Mouse (Mus musculus) lung, postnatal 36 days (tissue): ENCODE measurements around the gene Stk10.

Experiments used
- DNase-seq: peaks from one replicate; pipeline ENCODE4 v3.0.0; 2022; ENCODE audit warnings: mixed read lengths

The Stk10 gene

GRCm38 (mm10) chr11:32527006-32527405 is 6.1 kb upstream of the Stk10 start:
- no peak for DNase-seq

DNA sequence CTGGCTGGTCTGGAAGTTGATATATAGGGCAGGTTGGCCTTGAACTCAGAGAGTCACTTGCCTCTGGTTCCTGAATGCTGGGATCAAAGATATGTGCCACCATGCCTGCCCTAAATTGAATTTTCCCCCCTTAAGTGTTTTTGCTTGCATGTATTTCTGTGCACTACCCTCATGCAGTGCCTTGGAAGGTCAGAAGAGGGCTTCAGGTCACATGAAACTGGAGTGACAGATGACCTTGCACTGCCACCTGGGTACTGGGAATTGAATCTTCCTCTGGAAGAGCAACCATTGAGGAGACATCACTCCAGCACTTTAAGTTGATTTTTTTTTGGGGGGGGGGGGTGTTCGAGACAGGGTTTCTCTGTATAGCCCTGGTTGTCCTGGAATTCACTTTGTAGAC is 3.0 kb upstream of the Stk10 start:
- DNase-seq, result peak; percentile 57

DNA sequence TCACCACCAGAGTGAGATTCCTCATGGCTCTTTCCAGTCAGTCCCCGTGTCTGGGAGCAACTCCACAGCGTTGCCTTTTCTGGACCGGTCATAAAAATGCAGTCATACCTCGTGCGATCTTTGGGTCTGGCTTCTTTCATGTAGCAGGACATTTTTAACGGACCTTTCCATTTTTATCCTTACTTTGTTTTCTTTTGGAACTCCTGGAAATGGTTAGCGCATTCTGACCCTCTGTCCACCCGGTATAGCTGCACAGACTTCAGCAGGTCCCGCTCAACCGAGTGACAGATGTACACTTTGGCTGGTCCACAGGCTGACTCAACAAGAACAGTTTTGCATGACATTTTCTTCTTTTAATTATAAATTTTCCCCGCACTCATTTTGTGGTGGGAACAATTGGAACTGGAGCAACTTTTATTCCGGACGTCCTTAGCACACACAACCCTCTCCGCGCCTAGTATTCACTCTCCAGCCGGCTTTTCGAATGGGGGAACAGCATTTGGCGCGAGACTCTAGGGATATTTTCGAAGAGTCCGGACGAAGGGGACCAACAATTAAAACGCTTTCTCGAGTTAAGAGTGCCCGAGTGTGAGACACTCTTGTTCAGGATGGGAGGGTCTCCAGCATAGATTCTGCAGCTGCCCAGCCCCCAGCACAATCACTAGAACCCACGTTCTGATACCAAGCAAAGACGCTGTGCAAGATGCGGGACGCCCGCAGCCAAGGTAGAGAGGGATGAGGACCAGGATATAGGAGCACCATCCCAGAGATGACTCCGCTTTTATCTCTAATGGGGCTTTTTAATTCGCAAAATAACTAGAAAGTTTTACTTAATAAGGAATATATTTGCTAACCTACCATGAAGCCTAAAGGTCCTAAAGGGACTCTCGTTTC is 987 bp upstream of the Stk10 start, which contains the start of gene Efcab9:
Efcab9 (minus strand) TSS at position 211 of the 894 bp plus-strand sequence.
- no peak for DNase-seq

GRCm38 (mm10) chr11:32533482-32534261 is 567 bp downstream of the Stk10 start:
- peak; percentile 81 for DNase-seq

GRCm38 (mm10) chr11:32534453-32535075 is 1.5 kb downstream of the Stk10 start:
- no peak for DNase-seq

DNA sequence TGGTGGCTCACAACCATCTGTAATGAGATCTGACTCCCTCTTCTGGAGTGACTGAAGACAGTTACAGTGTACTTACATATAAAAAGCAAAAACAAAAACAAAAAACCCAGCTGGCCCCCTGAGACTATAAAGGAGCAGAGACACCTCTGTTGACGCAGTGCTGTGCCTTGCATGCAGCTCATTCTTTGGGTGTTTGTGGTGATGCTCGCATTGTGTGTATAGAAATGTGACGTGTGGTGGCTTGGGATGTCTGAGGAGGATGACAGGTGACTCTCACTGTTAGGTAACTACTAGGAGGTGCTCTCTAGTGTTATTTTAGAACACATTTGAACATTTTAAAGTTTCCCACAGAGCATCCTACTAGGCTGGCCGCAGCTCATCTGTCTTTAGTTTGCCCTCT is 2.5 kb downstream of the Stk10 start:
- no peak for DNase-seq

DNA sequence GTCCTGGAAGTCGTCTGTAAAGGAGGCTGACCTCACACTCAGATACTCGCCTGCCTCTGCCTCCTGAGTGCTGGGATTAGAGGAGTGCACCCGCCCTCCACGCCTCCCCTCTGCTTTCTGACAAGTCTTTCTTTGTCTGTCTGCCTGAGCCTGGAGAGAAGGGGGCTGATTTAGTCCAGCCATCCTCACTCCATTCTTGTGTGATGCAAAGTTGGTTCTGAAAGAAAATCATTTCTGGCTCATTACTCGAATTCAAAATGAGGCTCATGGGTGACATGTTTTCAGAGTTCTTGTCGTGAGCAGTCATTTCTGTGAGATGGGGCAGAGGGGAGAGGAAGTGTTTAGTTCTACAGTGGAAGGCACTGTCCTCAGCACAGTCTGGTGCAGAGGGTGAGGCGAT is 3.8 kb downstream of the Stk10 start:
- no peak for DNase-seq

DNA sequence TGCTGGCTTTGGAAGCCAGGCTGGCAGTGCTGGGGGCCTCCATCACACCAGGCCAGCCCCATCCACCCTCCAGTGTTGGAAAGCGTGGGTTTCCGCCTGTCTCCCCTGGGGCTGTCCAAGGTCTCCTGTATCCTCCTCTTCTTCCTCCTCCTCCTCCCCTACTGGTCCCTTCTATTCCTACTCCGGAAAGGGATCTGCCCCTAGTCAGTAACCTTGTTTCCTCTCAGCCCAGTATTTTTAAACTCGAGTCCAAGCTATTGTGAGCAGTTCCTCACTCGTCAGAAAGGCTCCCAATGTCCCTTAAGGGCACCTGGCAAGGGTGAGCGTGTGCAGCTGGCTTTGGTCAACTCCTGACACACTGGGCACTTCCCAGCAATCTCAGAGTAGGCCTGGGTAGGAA is 5.3 kb downstream of the Stk10 start:
- DNase-seq, result no peak

GRCm38 (mm10) chr11:32538846-32539245 is 5.7 kb downstream of the Stk10 start:
- DNase-seq, result no peak

DNA sequence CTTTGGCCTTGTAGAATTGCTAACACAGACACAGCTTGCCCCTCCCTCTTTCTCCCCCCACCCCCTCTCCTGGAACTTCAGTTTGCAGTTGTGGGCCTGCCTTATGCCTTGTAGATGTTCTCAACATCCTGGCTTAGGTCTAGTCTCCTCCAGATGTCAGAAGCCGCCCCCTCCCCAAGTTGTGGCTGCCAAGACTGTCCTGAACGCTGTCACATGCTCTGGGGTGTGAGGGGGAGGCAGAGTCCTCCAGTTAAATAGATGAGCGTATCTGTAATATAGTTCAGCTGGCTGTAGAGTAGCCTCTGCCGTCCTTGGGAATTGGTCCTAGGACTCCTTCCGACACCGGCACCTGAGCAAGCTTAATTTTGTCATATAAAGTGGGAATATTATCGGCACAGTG is 6.6 kb downstream of the Stk10 start:
- no peak for DNase-seq

GRCm38 (mm10) chr11:32540463-32540862 is 7.4 kb downstream of the Stk10 start:
- DNase-seq, result no peak

DNA sequence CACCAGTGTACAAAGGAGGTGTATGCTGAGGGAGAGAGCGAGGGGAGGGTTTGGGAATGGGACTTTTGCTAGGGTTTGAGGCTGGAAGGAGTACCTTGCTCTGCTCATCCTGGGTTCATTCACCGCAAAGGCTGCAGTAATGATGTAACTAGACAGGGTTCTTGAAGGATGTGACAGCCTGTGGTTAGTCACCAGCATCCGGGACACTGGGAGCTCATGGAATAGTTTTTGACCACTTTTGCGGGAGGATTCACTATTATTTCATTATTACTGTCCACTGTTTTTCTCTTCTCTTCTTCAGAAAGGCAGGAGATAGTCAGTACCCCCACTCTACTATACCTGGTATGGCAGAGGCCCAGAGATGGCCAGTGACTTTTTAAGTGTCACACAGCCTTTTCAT is 9.1 kb downstream of the Stk10 start:
- DNase-seq, result no peak

- DNase-seq, result peak; percentile 74
Observed at GRCm38 (mm10) chr11:32542687-32543411, 9.7 kb downstream of the Stk10 start.

DNA sequence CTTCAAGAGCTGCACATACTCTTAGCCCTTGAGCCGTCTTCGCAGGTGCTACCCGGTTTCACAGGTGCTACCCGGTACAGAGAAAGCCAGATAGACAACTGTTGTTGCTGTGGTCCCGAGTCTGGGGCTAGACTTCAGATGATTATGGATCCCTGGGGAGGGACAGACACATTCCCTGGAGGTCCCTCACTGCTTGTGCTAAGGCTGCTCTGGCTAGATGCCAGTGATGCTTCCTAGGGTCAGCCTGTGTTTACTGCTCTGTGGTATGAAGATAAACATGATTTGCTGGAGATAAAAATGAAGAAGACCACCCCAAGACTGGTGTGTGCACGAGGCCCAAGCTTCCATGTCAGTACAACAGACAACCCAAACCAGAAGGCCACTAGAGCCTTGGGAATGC is 10.9 kb downstream of the Stk10 start:
- peak; percentile 35 for DNase-seq

DNA sequence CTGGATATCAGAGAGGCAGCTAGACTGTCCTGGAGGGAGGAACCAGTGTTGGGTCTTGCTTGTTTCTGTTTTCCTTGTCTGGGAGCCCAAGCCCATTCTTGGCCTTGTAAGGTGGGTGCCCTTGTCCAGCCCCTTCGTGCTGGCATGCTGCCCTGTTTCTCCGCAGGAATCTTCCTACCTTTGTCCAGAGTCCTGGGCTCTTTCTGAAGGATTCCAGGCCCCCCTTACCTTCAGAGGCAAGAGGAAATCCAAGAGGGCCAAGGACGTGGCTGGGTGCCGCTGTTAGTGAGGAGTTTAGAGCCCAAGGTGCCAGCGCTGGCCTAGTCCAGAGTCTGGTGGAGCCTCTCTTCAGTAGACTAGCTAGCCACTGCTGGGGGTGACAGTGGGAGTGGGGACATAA is 11.4 kb downstream of the Stk10 start:
- no peak for DNase-seq

DNA sequence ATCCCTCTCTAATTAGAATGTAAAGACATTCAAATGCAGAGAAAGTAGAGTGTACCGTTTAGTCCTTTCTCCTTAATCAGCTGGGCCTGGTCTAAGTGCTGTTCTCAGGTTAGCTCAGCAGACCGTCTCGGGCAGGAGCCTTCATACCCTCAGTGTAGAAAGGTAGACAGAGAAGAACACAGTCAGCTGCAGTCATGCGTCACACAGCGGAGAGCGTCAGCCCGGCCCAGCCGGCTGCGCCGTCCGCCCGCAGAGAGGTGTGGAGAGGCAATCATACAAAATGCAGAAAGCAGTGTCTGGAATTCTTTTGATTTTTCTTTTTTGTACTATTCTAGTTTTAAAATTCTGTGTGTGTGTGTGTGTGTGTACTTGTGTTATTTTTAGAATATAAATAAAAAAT is 12.5 kb downstream of the Stk10 start:
- no peak for DNase-seq

- DNase-seq, result peak; percentile 63
Observed at GRCm38 (mm10) chr11:32546483-32546882, 13.4 kb downstream of the Stk10 start.

GRCm38 (mm10) chr11:32547391-32547947 is 14.4 kb downstream of the Stk10 start:
- no peak for DNase-seq

GRCm38 (mm10) chr11:32548240-32548639 is 15.1 kb downstream of the Stk10 start:
- peak; percentile 67 for DNase-seq

DNA sequence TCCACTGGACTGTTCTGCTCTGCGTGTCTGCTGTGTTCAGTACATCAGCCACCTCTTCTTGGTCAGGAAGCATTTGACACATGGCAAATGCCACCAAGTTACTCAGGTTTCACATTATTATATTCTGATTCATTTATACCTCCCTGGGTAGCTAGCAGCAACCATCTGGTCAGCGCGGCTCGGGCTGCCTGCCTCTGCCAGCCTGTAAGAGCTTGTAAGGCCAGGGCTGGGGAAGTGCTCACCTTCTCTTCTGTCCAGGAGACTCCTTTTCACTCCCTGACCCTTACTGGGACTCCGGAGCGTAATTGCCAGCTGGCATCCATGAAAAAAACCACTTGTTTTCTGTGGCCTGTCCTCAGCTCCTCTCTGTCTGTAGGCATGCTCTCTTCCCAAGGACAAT is 16.1 kb downstream of the Stk10 start:
- no peak for DNase-seq

DNA sequence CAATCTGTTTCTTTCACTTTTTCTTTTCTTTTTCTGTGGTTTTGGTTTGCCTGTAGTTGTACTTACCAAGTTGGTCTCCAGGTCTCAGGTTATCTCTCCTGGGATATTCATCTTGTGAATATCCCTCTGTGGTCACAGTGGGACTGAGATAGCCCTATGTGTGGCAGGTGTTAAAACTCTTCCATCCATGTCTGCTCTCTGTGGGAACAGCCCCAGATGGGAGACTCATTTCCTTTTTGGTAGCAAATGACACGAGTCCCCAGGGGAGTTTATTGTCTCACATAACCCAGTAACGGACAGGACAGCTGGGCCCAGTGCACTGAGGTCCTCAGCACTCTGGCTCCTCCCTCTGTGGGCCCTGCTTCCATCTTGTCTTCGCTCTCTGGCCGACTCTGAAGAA is 17.0 kb downstream of the Stk10 start:
- no peak for DNase-seq

DNA sequence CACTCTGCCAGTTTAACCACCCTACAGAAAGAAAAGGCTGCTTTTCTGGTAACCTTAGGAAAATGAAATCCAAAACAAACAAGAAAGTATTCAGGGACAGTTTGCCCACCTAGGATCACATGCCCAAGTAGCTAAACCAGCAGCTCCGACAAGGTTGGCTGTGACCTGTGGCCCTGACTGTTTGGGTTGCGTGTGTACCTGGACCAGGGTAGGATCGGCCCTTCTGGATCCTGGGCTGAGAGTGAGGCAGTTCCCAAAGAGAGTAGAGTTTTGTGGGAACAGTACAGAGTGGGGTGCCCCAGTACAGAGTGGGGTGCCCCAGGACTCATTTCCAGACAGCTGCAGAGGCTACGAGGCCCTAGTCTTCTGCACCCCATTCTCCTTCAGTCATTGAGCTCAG is 18.0 kb downstream of the Stk10 start:
- DNase-seq, result no peak
